Mouse (Mus musculus): ENCODE data around the gene Snta1. TPM values are rescaled to one million over a fixed set of nuclear protein-coding genes. Genes with fewer than 3 reads are reported as not detected.
"Not testable (repeated sequence)": the region's sequence is repeated elsewhere in the genome, so short reads cannot be mapped to it uniquely, and the experiment has no call there.

Gene Snta1
- total RNA-seq, 2 experiments from 2014 or later: 29.0 to 31.9 TPM

DNA sequence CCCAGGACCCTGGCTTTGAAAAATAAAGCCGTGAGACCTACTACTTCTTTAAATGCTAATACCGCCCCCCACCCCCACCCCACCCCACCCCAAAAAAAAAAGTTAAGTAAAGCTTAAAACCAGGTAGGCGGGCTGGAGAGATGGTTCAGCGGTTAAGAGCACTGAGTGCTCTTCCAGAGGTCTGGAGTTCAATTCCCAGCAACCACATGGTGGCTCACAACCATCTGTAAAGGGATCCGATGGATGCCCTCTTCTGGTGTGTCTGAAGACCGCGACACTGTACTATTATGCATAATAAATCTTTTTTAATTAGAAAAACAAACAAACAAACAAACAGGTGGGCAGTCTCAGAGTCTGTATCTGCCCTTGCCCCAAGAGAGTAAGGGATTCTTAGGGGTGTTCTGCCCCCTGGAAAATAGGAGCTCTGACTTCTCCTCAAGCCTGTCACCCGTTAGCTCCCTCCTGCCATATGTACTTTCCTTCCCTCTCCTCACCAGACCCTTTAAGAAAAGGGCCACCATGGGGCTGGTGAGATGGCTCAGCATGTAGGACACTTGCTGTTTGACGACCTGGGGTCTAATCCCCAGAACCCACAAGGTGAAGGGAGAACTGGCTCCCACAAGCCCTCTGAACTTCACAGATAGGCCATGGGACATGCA lies 34.9 kb downstream of the Snta1 start, which contains the start of gene Cdk5rap1:
Gene Cdk5rap1 (minus strand): TSS at position 169 of the 659 bp plus-strand sequence.
- no peak for DNase-seq

GRCm38 (mm10) chr2:154372151-154372829 lies 35.6 kb downstream of the Snta1 start:
- peak; percentile 92 for DNase-seq

DNA sequence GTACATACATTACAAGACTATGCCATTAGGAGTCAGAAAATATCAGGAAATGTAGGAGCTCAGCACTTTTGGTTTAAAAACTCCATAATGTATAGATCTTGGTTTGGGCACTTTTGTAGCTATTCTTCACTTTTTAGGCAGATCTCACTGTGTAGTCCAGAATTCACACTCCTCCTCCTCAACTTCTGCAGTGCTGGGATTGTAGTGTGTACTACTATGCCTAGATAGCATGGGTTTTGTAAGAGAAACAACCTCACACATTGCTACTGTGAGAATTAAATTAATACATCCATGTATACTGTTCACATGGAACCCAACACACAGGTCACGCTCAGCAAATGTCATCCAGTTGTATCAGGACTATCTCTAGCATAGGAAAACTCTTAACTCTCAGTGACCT lies 40.4 kb downstream of the Snta1 start:
- DNase-seq: no peak

DNA sequence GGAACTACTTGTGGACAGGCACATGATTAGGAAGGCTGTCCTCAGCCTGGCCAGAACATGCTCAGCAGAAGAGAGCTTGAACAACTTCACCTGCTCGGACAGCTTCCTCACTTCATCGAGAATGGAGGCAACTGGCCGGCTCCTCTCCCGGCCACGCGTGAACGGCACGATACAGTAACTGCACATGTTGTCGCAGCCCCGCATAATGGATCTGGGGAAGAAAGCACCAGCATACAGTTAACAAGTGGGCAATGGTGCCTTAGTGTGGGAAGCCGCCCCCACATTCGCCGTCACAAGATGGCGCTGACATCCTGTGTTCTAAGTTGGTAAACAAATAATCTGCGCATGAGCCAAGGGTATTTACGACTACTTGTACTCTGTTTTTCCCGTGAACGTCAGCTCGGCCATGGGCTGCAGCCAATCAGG lies 53.9 kb downstream of the Snta1 start:
- DNase-seq: not testable (repeated sequence)

- DNase-seq: no peak
Observed at GRCm38 (mm10) chr2:154348152-154348551, 59.7 kb downstream of the Snta1 start.

DNA sequence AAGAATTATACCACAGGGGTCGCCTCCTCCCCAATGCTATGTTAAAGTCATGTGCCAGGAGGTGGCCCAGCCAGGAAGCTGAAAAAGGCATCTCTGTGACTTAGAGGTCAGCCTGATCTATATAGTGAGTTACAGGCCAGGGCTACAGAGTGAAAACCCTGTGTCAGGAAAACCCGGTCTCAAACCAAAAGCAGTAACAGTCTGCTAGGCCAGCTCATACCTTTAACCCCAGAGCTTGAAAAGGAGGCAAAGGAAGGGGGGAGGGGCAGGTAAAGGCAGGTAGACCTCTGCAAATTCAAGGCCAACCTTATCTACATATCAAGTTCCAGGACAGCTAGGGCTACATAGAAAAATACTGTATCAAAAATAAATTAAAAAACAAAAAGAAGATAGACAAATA lies 68.5 kb downstream of the Snta1 start:
- DNase-seq: no peak

DNA sequence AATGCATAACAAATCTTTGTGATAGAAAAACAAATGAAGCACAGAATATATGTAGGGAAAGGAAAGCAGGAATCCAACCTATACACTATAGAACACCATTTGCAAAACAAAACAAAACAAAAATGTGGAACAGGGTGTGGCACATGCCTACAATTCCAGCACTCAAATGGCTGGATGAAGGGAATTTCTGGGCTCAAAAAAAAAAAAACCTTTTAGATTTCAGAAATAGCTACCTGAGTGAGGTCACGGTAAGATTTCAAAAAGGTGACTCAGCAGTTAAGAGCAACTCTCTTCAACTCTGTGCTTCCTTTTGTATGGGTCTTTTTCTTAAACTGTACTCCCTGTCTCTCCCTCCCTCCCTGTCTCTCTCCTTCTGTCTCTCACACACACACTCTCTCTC lies 69.7 kb downstream of the Snta1 start:
- no peak for DNase-seq

GRCm38 (mm10) chr2:154335572-154335971 lies 72.3 kb downstream of the Snta1 start:
- no peak for DNase-seq

DNA sequence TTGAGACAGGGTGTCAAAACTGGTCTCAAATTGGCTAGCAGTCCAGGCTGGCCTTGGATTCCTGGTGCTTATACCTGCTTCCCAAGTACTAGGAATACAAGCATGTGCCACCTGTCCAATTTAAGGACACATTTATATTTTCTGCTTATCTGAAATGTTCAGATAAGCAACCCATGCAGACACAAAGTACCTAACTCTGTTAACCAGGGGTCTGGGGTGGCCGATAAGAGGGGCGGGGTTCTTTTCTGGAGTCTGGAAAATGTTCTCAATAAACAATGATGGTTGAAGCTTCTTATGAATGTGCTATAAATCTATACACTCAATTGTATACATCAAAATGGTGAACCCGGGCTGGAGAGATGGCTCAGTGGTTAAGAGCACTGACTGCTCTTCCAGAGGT lies 81.0 kb downstream of the Snta1 start:
- DNase-seq: no peak

Other genes with a start within 250 kb of the Snta1 start
- not detected for gene Bpifa5, start 245.5 kb downstream of the Snta1 start, total RNA-seq (2021)
- gene Bpifb1, start 217.3 kb downstream of the Snta1 start, total RNA-seq (2021): not detected
- under 1 TPM in 1 of 2 experiments, not detected in 1; 0.18 TPM for gene Bpifb5, start 184.4 kb downstream of the Snta1 start, total RNA-seq (2021)
- not detected for gene Bpifb9a, start 150.2 kb downstream of the Snta1 start, total RNA-seq (2021)
- gene Bpifb9b, start 100.9 kb downstream of the Snta1 start, total RNA-seq (2021): not detected
- gene Cdk5rap1, start 35.1 kb downstream of the Snta1 start, total RNA-seq (2021): 10 to 100 TPM; 14.4 to 19.7 TPM
- 10 to 100 TPM; 23.9 to 35.6 TPM for gene Cbfa2t2, start 28.4 kb upstream of the Snta1 start, total RNA-seq (2021)
- gene 1700003F12Rik, start 139.0 kb upstream of the Snta1 start, total RNA-seq (2021): under 1 TPM; 0.61 to 0.81 TPM
- not detected for gene Actl10, start 143.7 kb upstream of the Snta1 start, total RNA-seq (2021)
- gene Necab3, start 150.8 kb upstream of the Snta1 start, total RNA-seq (2021): 1 to 10 TPM; 2.0 to 2.7 TPM
- 10 to 100 TPM; 12.8 to 14.1 TPM for gene E2f1, start 161.8 kb upstream of the Snta1 start, total RNA-seq (2021)
- gene Pxmp4, start 195.6 kb upstream of the Snta1 start, total RNA-seq (2021): 10 to 100 TPM; 45.5 to 53.0 TPM
- 1 to 10 TPM; 2.5 to 2.7 TPM for gene Zfp341, start 205.2 kb upstream of the Snta1 start, total RNA-seq (2021)
- gene 4930519P11Rik, start 205.3 kb upstream of the Snta1 start, total RNA-seq (2021): not detected
- gene Chmp4b, start 243.6 kb upstream of the Snta1 start, total RNA-seq (2021): 100 to 1,000 TPM; 174 to 180 TPM